Mouse (Mus musculus) frontal cortex, adult 2 months (tissue): Measurements from ENCODE around the gene Lrrn4. TPM values are rescaled to one million over a fixed set of nuclear protein-coding genes. Genes with fewer than 3 reads are reported as not detected.
A peak's percentile ranks its signal among the peaks of the same experiment; 100 is the strongest.

Source experiments
- DNase-seq, 2 experiments: peaks; one replicate each; pipeline ENCODE4 v3.0.0; 2022; ENCODE audit warnings: low spot score in 1 of 2; ENCODE audit errors: extremely low spot score in 1 of 2
- polyA plus RNA-seq: library from polyadenylated mRNA; depleted of rRNA; stranded (reverse); fragments of >200 nt; gene quantifications from 2 replicates; pipeline ENCODE4 v1.2.3, GENCODE M21; 2012; rRNA removed

The Lrrn4 gene
- polyA plus RNA-seq: 0.12 and 0.19 TPM in 2 replicates

DNA sequence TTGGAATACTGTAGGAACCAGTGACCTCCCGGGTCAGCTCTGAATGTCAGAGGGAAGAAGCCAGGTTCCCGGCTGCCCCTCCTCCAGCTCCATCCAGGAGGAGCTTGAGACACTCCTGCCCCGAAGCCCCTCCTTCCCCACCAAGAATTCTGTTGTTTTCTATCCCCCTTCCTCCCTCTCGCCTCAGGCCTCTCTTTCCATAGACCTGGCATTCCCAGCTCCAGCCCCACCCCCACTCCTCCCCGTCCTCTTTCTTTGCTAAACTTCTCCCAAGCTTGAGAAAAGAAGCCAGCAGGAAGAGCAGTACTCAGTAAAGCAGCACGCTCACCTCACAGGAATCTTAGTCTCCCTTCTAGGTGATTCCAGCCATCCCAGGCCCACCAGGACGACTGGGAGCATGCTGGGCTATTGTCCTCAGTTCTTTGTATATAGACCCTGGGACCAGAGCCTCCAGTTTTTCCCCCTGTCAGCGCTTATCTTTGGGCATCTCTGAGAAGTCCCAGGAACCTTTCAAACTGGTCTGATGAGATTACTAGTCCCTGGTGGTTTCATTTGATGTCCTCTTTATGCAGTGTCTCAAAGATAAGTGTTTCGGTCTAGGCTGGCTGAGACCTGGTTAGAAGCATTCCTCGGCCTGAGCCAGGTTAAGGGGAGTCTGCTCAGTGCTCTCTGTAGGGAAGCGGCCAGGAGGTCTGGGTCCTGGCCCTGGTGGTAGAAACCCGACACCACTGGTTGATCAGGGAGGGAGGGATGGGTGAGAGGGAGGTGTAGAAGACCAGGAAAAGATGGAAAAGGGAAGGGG, at the start of gene Lrrn4:
Gene Lrrn4, minus strand, starts transcription at position 48 of the 802 bp plus-strand sequence.
- DNase-seq: no peak

GRCm38 (mm10) chr2:132928999-132929398, 48.3 kb upstream of the Lrrn4 start:
- DNase-seq: no peak

DNA sequence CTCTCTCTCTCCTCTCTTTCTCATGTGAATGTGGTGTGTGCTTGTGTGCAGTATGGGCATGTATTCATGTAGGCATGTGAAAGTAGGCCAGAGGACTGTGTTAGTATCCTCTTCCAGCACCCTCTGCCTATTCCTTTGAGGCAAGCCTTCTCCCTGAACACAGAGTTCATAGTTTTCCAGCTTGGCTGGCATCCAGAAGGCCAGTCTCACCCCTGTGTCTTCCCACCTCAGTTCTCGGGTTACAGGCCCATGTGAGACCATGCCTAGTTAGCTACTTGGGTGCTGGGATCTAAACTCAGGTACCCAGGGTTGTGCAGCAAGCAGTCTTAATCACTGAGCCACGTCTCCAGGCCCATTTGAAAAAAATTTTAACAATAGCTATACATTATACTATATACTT, 47.2 kb upstream of the Lrrn4 start:
- no peak for DNase-seq

DNA sequence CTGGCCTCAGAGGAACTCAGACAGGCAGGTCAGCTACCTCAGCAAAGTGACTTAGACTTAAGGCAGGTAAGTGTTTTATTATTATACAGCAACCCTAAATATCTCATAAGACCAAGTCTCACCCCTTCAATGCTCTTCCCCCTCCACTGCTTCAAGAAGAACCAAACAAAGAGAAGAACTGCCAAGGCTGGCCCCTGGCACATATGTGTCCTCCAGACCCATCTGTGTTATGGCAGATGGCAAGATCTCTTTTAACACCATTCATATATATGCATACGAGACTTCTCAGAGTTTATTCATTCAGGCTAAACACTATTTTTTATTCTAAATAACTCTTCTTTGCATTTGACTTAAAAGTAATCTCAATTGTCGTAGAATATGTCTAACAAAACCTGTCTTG, 46.6 kb upstream of the Lrrn4 start:
- DNase-seq: no peak

DNA sequence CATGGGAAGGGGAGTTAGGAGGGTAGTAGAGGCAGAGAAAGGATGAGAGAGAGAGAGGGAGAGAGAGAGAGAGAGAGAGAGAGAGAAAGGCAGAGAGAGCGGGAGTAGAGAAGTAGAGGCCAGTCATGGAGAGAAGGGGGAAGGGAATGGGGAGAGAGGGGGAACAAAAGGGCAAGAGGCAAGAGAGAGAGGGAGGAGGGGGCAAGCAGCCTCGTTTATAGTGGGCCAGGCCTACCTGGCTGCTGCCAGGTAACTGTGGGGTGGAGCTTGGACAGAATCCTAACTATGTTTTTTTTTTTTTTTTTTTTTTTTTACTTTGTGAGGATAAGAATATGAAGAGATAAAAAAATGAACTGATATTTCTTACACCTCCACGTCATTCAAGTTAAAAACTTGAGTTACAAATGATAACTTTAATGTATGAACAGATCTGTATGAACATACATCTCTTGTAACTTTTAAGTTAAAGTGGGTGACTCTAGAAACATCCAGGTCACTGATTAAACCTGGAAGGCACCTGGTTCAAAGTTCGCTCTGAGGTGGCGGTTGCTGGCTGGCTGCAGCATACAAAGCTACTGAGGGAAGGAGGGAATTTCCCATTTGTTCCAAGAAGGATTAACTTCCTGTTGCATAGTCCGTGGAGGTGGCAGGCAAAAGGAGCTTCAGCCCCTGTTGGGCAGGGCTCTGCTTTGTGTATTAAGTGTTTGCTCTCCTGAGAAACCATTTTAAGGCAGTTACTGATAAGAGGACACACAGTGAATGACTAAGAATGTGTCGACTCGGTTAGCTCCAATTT, 42.8 kb upstream of the Lrrn4 start:
- DNase-seq: no peak

DNA sequence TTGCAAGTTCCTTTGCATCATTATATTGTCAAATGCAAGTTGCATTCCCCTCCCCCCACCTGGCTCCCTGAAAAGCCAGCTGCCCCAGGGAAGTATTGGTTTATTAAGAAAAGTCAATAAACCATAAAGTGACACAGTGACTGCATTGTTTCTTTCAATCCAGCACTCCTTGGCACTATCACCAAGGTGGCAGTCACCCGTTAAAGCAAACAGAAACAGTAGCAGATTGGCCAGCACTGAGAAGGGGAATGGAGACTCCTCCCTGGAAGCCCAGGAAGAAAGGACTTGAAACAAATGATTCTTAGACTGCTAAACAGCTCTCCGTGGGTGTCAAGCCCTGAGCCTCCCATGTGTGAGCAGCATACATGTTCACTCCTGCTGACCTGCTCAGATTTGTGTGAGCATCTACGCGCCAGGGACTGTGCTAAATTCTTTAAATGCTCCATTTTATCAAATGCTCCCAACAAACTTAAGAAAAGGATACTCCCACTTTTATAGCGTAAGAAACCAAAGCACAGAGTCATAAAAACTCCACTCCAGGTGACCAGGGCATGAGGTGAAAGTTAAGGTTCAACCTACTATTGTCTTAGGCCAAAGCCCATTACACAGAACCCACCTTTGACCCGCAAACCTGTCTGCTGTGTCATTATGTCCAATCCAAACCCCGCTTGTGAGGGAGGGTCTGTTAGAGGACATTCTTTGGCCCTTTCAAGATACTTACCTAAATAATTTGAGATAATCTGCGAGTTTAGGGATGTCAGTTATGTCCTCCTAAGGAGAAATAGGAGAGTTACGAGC, 41.6 kb upstream of the Lrrn4 start:
- no peak for DNase-seq

DNA sequence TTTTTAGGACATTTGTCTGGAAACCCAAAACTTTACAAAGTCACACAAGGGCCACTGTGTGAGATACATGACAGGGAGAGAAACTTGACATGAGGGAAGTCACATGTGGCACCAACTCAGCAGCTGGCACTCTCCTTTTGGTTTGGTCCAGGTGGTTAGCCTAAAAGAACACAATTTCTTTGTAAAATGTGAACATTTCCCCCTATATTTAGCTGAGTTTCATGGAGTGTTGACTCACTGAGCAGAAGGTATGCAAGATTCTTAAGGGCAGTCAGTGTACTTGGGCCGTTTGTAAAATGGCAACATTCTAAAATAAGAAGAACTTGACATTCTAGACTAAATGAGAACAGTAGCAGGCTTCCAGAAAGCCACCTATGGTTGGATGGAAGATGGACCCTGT, 34.1 kb upstream of the Lrrn4 start:
- peak in 1 of 2 experiments; percentile 11 for DNase-seq

- DNase-seq: peak in 1 of 2 experiments; percentile 80
Measured at GRCm38 (mm10) chr2:132906763-132907162, 26.1 kb upstream of the Lrrn4 start.

- DNase-seq: no peak
Measured at GRCm38 (mm10) chr2:132904961-132905360, 24.3 kb upstream of the Lrrn4 start.

- DNase-seq: peak; percentile 34 to 89
Measured at GRCm38 (mm10) chr2:132903498-132903897, 22.8 kb upstream of the Lrrn4 start.

GRCm38 (mm10) chr2:132902056-132902455, 21.4 kb upstream of the Lrrn4 start:
- no peak for DNase-seq

- no peak for DNase-seq
Measured at GRCm38 (mm10) chr2:132901636-132902035, 20.9 kb upstream of the Lrrn4 start.

- no peak for DNase-seq
Measured at GRCm38 (mm10) chr2:132900596-132900995, 19.9 kb upstream of the Lrrn4 start.

DNA sequence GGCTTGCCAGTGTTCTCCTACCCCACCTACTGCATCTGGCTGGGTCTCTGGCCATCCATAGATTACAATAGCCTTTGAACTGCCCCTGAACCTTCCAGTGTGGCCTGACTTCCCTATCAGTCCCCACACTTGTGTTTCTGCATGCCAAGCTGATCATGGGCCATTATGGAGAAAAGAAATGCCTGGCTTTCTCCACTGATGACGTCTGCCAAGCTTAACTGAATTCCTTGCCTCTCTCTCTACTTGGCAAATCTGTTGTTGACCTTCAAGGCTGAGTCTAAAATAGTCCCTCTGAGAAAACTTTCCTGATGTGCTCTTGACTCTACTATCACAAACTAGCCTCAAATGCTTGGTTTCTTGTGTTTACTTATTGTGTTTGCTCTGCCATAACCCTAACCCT, 17.5 kb upstream of the Lrrn4 start:
- DNase-seq: no peak

DNA sequence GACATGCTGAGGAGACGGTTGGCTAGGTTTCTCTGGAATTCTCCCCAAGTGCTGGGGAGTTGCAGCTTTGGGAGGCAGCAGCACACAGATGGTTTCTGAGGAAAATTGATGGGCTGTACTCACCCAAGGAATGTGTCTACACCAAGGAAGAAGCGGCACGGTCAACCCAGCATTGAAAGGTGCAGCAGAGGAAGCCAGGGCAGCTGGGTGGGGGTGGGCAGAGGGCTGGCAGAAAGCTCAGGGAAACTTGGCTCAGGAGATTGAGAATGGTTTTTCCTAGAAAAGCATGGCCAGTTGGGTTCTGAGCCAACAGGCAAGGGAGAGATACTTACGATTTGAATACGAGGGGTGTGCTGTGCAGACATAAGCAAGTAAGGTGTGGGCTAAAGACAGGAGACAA, 13.1 kb upstream of the Lrrn4 start:
- DNase-seq: peak in 1 of 2 experiments; percentile 32

DNA sequence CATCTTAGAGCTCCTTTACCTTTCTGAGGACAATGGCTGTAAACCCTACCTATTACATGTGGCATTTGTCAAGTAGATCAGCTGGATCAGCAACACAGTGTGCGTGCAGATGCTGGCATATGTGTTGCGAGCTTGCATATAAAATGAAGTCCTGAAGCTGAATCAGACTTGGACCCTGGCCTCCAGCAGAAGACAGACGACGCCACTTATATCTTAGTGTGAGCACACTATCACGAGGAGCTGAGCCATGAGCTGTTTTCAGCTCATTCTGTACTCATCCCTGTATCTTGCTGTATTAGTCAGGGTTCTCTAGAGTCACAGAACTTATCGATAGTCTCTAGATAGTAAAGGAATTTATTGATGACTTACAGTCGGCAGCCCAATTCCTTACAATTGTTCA, 4.6 kb upstream of the Lrrn4 start:
- no peak for DNase-seq

DNA sequence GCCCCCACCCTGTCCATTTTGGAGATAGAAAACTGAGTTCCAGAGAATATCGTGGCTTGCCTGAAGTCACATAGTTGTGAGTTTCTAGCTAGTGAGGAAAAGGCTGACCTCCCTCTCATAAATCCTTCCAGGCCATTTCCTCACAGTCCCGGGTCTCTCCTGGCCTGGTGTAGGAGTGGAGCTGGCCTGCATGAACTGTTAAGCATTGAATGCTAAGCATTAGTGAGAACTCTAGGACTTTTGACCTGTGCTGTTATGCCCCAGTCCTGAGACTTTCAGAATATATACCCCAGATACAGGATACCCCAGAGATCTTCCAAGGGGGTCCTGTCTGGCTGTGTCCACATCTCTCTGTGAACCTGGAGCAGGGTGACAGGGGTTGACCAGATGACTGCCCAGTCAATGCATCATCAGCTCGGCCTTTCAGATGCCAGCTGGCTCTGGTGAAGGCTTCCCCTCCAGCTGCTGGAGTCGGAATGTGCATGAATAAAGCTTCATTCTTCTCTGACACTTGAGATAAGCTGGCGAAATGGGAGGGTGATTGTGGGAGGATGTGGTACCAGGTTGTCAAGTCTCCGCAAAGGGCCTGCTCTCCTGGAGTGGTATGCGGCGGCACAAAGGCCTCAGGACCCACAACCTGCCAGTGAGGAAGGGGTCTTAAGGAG, 3.7 kb upstream of the Lrrn4 start:
- no peak for DNase-seq

- DNase-seq: no peak
Measured at GRCm38 (mm10) chr2:132879261-132880044, 1.2 kb downstream of the Lrrn4 start.

GRCm38 (mm10) chr2:132876991-132877390, 3.7 kb downstream of the Lrrn4 start:
- no peak for DNase-seq
